Mouse (Mus musculus) T-helper 17 cell (primary cell): ENCODE measurements around the gene Sall2.

Experiments
- in situ Hi-C, 2 experiments: fragments of 300-600 bp; cut with MboI, MseI; formaldehyde crosslinking; loops; 1 replicate in 1 of 2; 2 replicates in 1 of 2; pipeline ENCODE4 v1.15.1; 2025; ENCODE audit warnings: high pct_unique_total_duplicates in 2 of 2

Gene Sall2

DNA sequence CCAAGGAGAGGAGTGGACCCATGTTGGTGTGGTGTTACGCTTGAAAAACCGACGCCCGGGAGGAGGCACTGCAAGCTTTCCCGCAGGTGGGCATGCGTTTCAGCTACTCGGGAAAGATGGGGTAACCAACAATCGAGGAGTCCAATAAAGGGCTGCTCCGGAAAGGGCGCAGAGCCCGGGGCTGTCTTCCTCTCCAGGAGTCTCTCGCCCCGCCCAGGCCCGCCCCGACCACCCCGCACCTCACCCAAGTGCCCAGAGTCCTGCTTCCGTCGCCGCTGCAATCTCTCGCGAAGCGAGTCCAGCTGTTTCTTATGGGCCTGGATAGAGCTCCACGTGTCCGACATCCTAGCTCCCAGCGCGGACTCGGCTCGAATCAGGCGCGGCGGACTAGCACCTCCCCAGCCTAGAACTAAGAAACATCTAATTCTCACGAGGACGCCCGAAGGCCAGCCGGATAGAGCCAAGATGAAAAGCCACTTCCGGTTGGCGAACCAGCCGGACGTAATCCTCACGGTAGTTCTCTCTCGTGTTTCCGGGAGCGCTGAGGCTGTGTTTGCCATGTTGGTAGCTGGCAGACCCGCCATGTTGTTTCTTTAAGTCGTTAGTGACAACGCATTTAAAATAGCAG lies 23.8 kb downstream of the Sall2 start, which contains the start of gene Mettl3:
Gene Mettl3, minus strand, starts transcription at position 485 of the 628 bp plus-strand sequence.
- in situ Hi-C loops: loop anchor here in 1 of 2 experiments (5.0 to 25.0 kb wide), 2 partner anchors 38 to 1908 kb away; no protein-coding TSS in a partner anchor

DNA sequence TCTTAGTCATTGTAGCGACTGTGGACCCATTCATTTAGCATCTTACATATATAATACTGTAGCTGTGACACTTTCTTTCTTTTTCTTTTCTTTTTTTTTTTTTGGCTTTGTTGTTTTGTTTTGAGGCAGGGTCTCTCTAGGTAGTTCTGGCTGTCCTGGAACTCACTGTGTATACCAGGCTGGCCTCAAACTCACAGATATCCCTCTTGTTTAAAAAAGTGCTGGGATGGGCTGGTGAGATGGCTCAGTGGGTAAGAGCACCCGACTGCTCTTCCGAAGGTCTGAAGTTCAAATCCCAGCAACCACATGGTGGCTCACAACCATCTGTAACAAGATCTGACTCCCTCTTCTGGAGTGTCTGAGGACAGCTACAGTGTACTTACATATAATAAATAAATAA lies 25.0 kb downstream of the Sall2 start:
- in situ Hi-C loops: loop anchor here in 1 of 2 experiments (25.0 kb wide), 1 partner anchor 1909 kb away; no protein-coding TSS in a partner anchor

DNA sequence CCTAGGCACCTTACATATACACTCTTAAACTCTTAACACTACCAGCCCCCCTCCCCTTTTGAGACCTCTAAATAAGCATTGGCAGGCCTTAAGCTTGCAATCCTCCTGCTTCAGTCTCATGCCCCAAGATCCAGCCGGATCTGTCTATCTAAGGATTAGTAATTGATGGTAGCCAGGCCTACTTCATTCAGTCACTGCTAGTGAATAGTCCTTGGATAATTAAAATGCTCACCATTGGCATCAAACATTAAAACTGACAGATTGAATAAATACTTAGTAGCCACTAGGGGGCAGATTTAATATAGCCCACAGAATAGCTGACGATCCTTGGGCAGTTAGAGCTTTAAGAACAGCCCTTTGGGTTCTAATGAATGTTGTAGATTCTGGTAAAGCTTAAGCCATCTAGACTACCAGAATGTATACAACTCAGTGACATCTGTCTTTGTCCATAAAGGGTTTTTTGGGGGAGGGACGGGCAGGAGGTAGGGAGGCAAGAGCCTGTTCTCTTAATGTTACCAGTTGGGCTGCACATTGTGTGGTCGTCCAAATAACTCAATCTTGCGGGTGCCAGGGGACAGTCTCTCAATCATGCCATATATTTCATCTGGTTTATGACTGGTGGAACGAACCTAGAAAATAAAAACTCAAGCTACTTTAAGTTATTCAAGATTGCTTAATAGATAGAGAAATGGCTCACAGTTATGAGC lies 32.9 kb downstream of the Sall2 start:
- in situ Hi-C loops: loop anchor here in 1 of 2 experiments (5.0 kb wide), 1 partner anchor 42 kb away; no protein-coding TSS in a partner anchor

GRCm38 (mm10) chr14:52284191-52284590 lies 44.4 kb downstream of the Sall2 start:
- in situ Hi-C loops: no loop called here

DNA sequence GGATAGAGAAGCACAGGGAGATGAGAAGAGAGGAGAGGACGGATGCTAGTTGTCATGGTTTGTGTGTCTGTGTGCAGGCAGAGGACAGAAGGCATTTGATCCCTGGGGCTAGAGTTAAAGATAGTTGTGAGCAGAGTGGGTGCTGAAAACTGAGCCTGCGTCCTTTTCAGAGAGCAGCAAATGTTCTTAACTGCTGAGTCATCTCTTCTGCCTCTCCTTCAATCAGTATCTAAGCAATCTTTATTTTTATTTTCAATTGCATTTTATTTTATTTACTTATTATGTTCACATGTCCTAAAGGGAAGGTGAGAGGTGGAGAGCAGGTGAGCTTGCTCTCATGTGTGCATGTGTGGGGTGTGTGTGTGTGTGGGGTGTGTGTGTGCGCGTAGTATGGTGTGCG lies 44.9 kb downstream of the Sall2 start:
- in situ Hi-C loops: no loop called here

DNA sequence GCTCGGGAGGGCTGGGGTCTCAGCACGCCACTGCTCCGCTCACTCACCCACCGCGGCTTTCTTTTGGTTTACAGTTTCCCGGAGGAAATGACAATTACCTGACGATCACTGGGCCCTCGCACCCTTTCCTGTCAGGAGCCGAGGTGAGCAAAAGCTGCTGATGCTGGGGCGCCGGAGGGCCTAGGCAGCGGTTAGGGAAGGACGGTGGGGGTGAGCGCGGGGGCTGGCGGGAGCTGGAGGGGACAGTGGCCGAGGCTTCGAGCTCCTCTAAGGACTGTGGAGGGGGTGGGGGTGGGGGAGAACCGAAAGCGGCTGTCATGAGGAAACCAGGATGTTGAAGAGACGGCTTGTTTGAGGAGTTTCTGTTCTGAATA lies 48.8 kb downstream of the Sall2 start:
- in situ Hi-C loops: no loop called here

- in situ Hi-C loops: no loop called here
Measured at GRCm38 (mm10) chr14:52278932-52279746, 49.4 kb downstream of the Sall2 start, which contains the start of the genes Tox4 and Rab2b. TSS of gene Tox4 (plus strand) at chr14:52279146. TSS of gene Rab2b (minus strand) at chr14:52279545.

DNA sequence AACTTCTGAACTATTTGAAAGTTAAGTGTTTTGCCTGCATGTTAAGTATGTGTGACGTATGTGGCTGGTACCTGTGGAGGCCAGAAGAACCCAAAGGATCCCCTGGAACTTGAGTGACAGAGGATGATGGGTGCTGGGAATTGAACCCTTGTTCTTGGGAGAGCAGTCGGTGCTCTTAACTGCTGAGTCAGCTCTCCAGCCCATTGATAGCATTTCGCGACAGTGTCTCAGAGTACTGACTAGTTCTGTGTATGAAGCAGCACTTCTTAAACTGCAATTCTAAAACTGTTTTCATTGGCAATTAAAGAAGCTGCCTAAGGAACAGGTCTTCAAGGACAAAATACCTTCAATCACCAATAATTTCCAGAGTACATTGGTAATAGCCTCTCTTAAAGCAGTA lies 51.4 kb downstream of the Sall2 start:
- in situ Hi-C loops: no loop called here

GRCm38 (mm10) chr14:52272781-52273180 lies 55.8 kb downstream of the Sall2 start:
- in situ Hi-C loops: no loop called here
